Mouse (Mus musculus): ENCODE measurements around the gene Ddx49.

DNA sequence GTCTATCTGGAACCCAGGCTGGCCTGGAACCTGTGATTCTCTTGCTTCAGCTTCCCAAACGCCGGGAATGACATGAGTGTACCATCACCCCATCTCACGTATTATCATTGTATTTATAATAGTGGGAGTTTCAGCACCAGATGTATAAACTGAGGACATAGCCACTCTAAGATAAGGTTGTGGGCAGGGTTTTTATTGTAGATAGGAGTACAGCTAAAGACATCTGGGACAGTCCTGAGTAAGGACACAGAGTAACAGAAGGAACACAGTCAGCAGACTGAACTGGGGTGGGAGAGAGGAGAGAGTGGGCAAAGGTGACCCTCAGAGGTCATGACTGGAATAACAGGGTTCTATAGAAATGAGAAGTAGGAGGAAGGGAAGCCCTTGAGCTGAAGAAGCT lies 34.6 kb downstream of the Ddx49 start:
- TF ChIP-seq CTCF (IDR thresholded peaks at IDR 0.05; ENCODE audit: low read depth) (no peak), EP300 (IDR thresholded peaks at IDR 0.05; ENCODE audit: low read depth) (peak; percentile 63)
